Mouse (Mus musculus) Patski (cell line): ENCODE data around the gene Olfr743. TPM values are rescaled to one million over a fixed set of nuclear protein-coding genes. Genes with fewer than 3 reads are reported as not detected.
"Not testable (repeated sequence)": the region's sequence is repeated elsewhere in the genome, so short reads cannot be mapped to it uniquely, and the experiment has no call there.

Experiments
- ATAC-seq: fragments of 100-300 bp; one replicate; pipeline ENCODE4 v1.8.0; 2021
- CTCF ChIA-PET: fragments of 350-600 bp; sonication (Branson Sonifier 250); formaldehyde crosslinking; loops from one replicate; lab custom pipeline; 2022; ENCODE audit warnings: inconsistent platforms; lab: Charles Lee
- POLR2A ChIA-PET: fragments of 350-600 bp; sonication (Branson Sonifier 250); formaldehyde crosslinking; loops from one replicate; lab custom pipeline; 2022; ENCODE audit warnings: antibody characterized with exemption, inconsistent platforms; lab: Charles Lee
- DNase-seq: peaks from one replicate; pipeline ENCODE4 v3.0.0-alpha.2; 2011; ENCODE audit warnings: low read depth, low spot score
- H3K27me3 ChIP-seq: fragments of 371-371 bp; one replicate; pipeline ENCODE4 v1.5.1; 2021
- CTCF ChIP-seq: fragments of 100-300 bp; IDR thresholded peaks from one replicate; pipeline ENCODE4 v1.5.1; 2021
- in situ Hi-C: fragments of 300-500 bp; cut with MboI; formaldehyde crosslinking; loops from 3 replicates; pipeline ENCODE4 v1.11.1; 2018; ENCODE audit warnings: low pct_unique_long_range_greater_than_20kb, mixed read lengths
- polyA plus RNA-seq: library from polyadenylated mRNA; unstranded; gene quantifications from one replicate; pipeline ENCODE4 v1.2.3, GENCODE M21; 2021

Olfr743 gene
- not detected for polyA plus RNA-seq

GRCm38 (mm10) chr14:50521539-50521938 is at the start of gene Olfr743:
Gene Olfr743 (plus strand): TSS chr14:50521839.
- ATAC-seq (no peak), DNase-seq (no peak)
- H3K27me3 ChIP-seq, result no peaks in the 10 kb centered on the region
- TF ChIP-seq CTCF, result no peak
- in situ Hi-C loops, result no loop called here
- ChIA-PET CTCF (interaction anchor here (1.1 kb wide), 1 partner anchor 17 kb away, joined by 3 read pairs; no protein-coding TSS in a partner anchor), POLR2A (no interaction called here)

GRCm38 (mm10) chr14:50472438-50472837 is 49.2 kb upstream of the Olfr743 start, which contains the start of gene Olfr741:
Gene Olfr741 (plus strand): TSS chr14:50472738.
- POLR2A ChIA-PET, result no interaction called here
- ATAC-seq, result no peak
- CTCF ChIA-PET, result no interaction called here
- in situ Hi-C loops, result no loop called here
- DNase-seq, result no peak
- H3K27me3 ChIP-seq, result no peaks in the 10 kb centered on the region
- no peak for TF ChIP-seq CTCF

- in situ Hi-C loops, result no loop called here
- no peak for TF ChIP-seq CTCF
- ATAC-seq, result no peak
- ChIA-PET POLR2A (no interaction called here), CTCF (no interaction called here)
- H3K27me3 ChIP-seq, result no peaks in the 10 kb centered on the region
- no peak for DNase-seq
Observed at GRCm38 (mm10) chr14:50478406-50478805, 43.2 kb upstream of the Olfr743 start.

- ChIA-PET POLR2A (no interaction called here), CTCF (no interaction called here)
- DNase-seq, result no peak
- TF ChIP-seq CTCF, result no peak
- H3K27me3 ChIP-seq, result no peaks in the 10 kb centered on the region
- in situ Hi-C loops, result no loop called here
- ATAC-seq, result no peak
Observed at GRCm38 (mm10) chr14:50503300-50503699, 18.3 kb upstream of the Olfr743 start, which contains the start of gene Olfr742. Gene Olfr742 (plus strand): TSS chr14:50503600.

GRCm38 (mm10) chr14:50552734-50553133 is 31.1 kb downstream of the Olfr743 start:
- TF ChIP-seq CTCF, result no peak
- CTCF ChIA-PET, result no interaction called here
- ATAC-seq (no peak), DNase-seq (no peak)
- in situ Hi-C loops, result no loop called here
- POLR2A ChIA-PET, result no interaction called here
- no peaks in the 10 kb centered on the region for H3K27me3 ChIP-seq

- ATAC-seq, H3K27me3 ChIP-seq, in situ Hi-C loops, POLR2A ChIA-PET, DNase-seq, CTCF ChIA-PET: not testable (repeated sequence)
Observed at GRCm38 (mm10) chr14:50573056-50573455, 51.4 kb downstream of the Olfr743 start.

Other genes with a start within 250 kb of the Olfr743 start
- gene Olfr732, start 237.6 kb upstream of the Olfr743 start, polyA plus RNA-seq, result not detected
- gene Olfr733, start 220.3 kb upstream of the Olfr743 start, polyA plus RNA-seq, result not detected
- gene Olfr734, start 195.1 kb upstream of the Olfr743 start, polyA plus RNA-seq, result not detected
- not detected for gene Olfr735, start 173.0 kb upstream of the Olfr743 start, polyA plus RNA-seq
- gene Tlr11, start 163.9 kb upstream of the Olfr743 start, polyA plus RNA-seq, result not detected
- not detected for gene Olfr736, start 140.7 kb upstream of the Olfr743 start, polyA plus RNA-seq
- gene Olfr738, start 114.3 kb upstream of the Olfr743 start, polyA plus RNA-seq, result not detected
- gene Olfr739, start 103.2 kb upstream of the Olfr743 start, polyA plus RNA-seq, result not detected
- gene Olfr740, start 76.3 kb upstream of the Olfr743 start, polyA plus RNA-seq, result not detected
- not detected for gene Olfr741, start 49.1 kb upstream of the Olfr743 start, polyA plus RNA-seq
- not detected for gene Olfr742, start 18.2 kb upstream of the Olfr743 start, polyA plus RNA-seq
- gene Olfr744, start 93.0 kb downstream of the Olfr743 start, polyA plus RNA-seq, result not detected
- not detected for gene Olfr745, start 117.5 kb downstream of the Olfr743 start, polyA plus RNA-seq
- not detected for gene Olfr746, start 125.2 kb downstream of the Olfr743 start, polyA plus RNA-seq
- not detected for gene Olfr747, start 171.4 kb downstream of the Olfr743 start, polyA plus RNA-seq
- not detected for gene Olfr748, start 185.5 kb downstream of the Olfr743 start, polyA plus RNA-seq
- not detected for gene Olfr749, start 223.3 kb downstream of the Olfr743 start, polyA plus RNA-seq